Mouse (Mus musculus): Measurements from ENCODE around the gene Rela.

- no peak for TF ChIP-seq CTCF (conservative IDR thresholded peaks at IDR 0.05; ENCODE audit: low read length)
- no peak for TF ChIP-seq NANOG (IDR thresholded peaks at IDR 0.05; ENCODE audit: borderline replicate concordance, low read length)
Measured at GRCm38 (mm10) chr19:5662981-5663913, 26.0 kb downstream of the Rela start, which contains the start of gene Sipa1.

Data from E14TG2a.4 (cell line).